Mouse (Mus musculus) midbrain, embryonic 11.5 days (tissue): ENCODE results near the gene Clcnkb. TPM values are rescaled to one million over a fixed set of nuclear protein-coding genes. Genes with fewer than 3 reads are reported as not detected.

ENCODE experiments used
- ATAC-seq: fragments of 200-750 bp; cut with Nextera tagmentation; 2 replicates; pipeline ENCODE4 v1.8.0; 2017; ENCODE audit warnings: moderate TSS enrichment, moderate library complexity; ENCODE audit not compliant: low FRiP score
- DNase-seq: peaks from one replicate; pipeline ENCODE4 v3.0.0; 2015; ENCODE audit warnings: low spot score; ENCODE audit errors: missing footprints
- H3K27ac ChIP-seq: fragments of 300-500 bp; sonication (generic); 2 replicates; pipeline ENCODE4 v1.5.1; 2014; ENCODE audit warnings: low read depth, low read length
- H3K27me3 ChIP-seq: fragments of 300-500 bp; sonication (generic); 2 replicates; pipeline ENCODE4 v1.6.1; 2014; ENCODE audit warnings: mild to moderate bottlenecking, low read length, moderate library complexity, mixed read lengths; ENCODE audit not compliant: control insufficient read depth, insufficient read depth
- H3K36me3 ChIP-seq: fragments of 300-500 bp; sonication (generic); 2 replicates; pipeline ENCODE4 v1.6.1; 2014; ENCODE audit warnings: mild to moderate bottlenecking, low read length, moderate library complexity, mixed read lengths; ENCODE audit not compliant: control insufficient read depth, insufficient read depth
- H3K4me1 ChIP-seq: fragments of 300-500 bp; sonication (generic); 2 replicates; pipeline ENCODE4 v1.6.1; 2014; ENCODE audit warnings: low read length; ENCODE audit not compliant: control insufficient read depth, insufficient read depth
- H3K4me2 ChIP-seq: fragments of 300-500 bp; sonication (generic); 2 replicates; pipeline ENCODE4 v1.6.1; 2014; ENCODE audit warnings: mild to moderate bottlenecking, moderate library complexity
- H3K4me3 ChIP-seq: fragments of 300-500 bp; sonication (generic); 2 replicates; pipeline ENCODE4 v1.5.1; 2014; ENCODE audit warnings: low read depth, low read length
- H3K9ac ChIP-seq: fragments of 300-500 bp; sonication (generic); 2 replicates; pipeline ENCODE4 v1.6.1; 2014; ENCODE audit warnings: low read length
- H3K9me3 ChIP-seq: fragments of 300-500 bp; sonication (generic); 2 replicates; pipeline ENCODE4 v1.6.1; 2016; ENCODE audit warnings: low read length; ENCODE audit not compliant: control insufficient read depth
- WGBS: fragments of 180-500 bp; shearing (Covaris S2); extraction: QIAGEN DNeasy Blood & Tissue Kit; methylation state at CpG from one replicate; pipeline ENCODE4 v1.1.7; 2014; 5-methylcytosine and 5-hydroxymethylcytosine counted together
- polyA plus RNA-seq: library from polyadenylated mRNA; unstranded; fragments of >200 nt; fragmentation: Nextera tagmentation; extraction: Ambion mirVana; gene quantifications from 2 replicates; pipeline ENCODE4 v1.2.1, GENCODE M21; 2014

The Clcnkb gene
- polyA plus RNA-seq: not detected in 2 replicates

DNA sequence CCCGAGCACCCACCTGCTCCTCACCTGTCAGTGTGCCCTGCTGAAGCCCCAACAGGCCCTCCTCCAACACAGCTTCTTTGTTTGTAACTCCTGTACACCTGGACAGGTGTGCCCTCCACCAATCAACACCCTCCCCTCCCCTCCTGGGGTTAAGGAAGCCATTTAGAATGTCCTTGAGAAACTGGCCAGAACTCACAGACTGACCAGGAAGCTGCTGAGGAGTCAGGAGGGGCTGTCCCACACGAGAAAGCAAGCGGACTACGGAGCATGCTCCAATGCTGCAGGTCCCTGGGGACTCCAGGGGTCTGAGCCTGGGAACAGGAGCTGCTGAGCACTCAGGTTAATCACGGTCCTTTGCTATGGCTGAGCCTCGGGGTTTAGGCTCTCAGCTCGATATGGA lies at the start of gene Clcnkb:
Clcnkb (minus strand) TSS at position 91 of the 400 bp plus-strand sequence.
- H3K9ac ChIP-seq: no peak within 1 kb of the TSS
- H3K4me3 ChIP-seq: no peak within 1 kb of the TSS
- no peaks in the 10 kb centered on the region for H3K36me3 ChIP-seq
- WGBS: 72% methylated on average over 7 of the region's 7 CpGs
- H3K27me3 ChIP-seq: no peaks in the 10 kb centered on the region
- ATAC-seq (no peak), DNase-seq (no peak)
- no peak within 1 kb of the TSS for H3K4me2 ChIP-seq
- H3K27ac ChIP-seq: no peak within 1 kb of the TSS
- no peaks in the 10 kb centered on the region for H3K9me3 ChIP-seq
- H3K4me1 ChIP-seq: no peaks in the 10 kb centered on the region

DNA sequence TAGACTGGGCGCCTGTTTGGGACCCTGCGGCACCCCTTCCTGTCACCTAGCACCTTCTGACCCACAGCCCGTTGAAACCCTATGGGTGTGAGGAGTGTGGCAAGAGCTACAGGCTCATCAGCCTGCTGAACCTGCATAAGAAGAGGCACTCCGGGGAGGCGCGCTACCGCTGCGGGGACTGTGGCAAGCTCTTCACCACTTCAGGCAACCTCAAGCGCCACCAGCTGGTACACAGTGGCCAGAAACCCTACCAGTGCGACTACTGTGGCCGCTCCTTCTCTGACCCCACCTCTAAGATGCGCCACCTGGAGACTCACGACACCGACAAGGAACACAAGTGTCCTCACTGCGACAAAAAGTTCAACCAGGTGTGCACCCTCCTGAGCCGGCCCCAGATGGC lies 48.9 kb upstream of the Clcnkb start:
- no peak overlapping the region for H3K9ac ChIP-seq
- H3K27ac ChIP-seq: no peak overlapping the region
- H3K9me3 ChIP-seq: no peaks in the 10 kb centered on the region
- no peak overlapping the region for H3K4me3 ChIP-seq
- no peaks in the 10 kb centered on the region for H3K27me3 ChIP-seq
- peaks cover 53% of the 10 kb centered on the region for H3K36me3 ChIP-seq
- WGBS: 77% methylated on average over 16 of the region's 16 CpGs
- peaks cover 6% of the 10 kb centered on the region for H3K4me1 ChIP-seq
- H3K4me2 ChIP-seq: no peak overlapping the region
- DNase-seq (no peak), ATAC-seq (no peak)

DNA sequence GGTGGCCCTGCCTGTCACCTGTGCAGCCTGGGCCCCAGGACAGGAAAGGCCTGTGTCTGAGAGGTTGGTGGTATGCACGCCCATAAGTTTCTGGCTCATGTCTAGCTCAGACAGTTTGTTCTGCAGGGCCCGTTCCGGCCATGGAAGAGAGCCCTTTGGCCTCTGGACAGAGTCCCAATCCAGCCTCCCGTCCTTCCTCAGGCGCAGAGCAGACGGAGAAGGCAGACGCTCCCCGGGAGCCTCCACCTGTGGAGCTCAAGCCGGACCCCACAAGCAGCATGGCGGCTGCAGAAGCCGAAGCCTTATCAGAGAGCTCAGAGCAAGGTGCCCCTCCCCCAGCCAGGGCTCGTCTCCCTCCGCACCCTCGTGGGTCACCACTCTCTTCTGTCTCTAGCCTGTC lies 47.7 kb upstream of the Clcnkb start:
- Histone ChIP-seq H3K9ac (no peak overlapping the region), H3K27ac (no peak overlapping the region), H3K4me2 (no peak overlapping the region), H3K36me3 (peaks cover 43% of the 10 kb centered on the region), H3K4me3 (no peak overlapping the region), H3K27me3 (no peaks in the 10 kb centered on the region), H3K9me3 (no peaks in the 10 kb centered on the region), H3K4me1 (peaks cover 10% of the 10 kb centered on the region)
- DNase-seq: no peak
- 88% methylated on average over 14 of the region's 14 CpGs for WGBS
- no peak for ATAC-seq

DNA sequence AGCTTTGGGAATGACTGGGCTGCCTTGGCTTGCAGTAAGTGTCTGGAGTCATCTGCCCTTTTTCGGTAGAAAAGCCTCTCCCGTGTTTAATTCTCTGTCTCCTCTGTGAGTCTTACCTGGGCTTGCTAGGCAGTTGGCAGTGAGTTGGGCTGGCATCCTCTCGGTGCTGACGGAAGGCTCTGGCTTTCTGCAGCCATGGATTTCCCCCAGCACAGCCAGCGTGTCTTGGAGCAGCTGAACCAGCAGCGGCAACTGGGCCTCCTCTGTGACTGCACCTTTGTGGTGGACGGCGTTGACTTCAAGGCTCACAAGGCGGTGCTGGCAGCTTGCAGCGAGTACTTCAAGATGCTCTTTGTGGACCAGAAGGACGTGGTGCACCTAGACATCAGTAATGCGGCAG lies 45.8 kb upstream of the Clcnkb start:
- H3K27ac ChIP-seq: no peak overlapping the region
- DNase-seq: no peak
- H3K4me3 ChIP-seq: no peak overlapping the region
- H3K9ac ChIP-seq: no peak overlapping the region
- no peaks in the 10 kb centered on the region for H3K9me3 ChIP-seq
- no peak for ATAC-seq
- no peaks in the 10 kb centered on the region for H3K27me3 ChIP-seq
- H3K4me2 ChIP-seq: no peak overlapping the region
- WGBS: 88% methylated on average over 12 of the region's 12 CpGs
- H3K36me3 ChIP-seq: peaks cover 33% of the 10 kb centered on the region
- peaks cover 16% of the 10 kb centered on the region for H3K4me1 ChIP-seq

DNA sequence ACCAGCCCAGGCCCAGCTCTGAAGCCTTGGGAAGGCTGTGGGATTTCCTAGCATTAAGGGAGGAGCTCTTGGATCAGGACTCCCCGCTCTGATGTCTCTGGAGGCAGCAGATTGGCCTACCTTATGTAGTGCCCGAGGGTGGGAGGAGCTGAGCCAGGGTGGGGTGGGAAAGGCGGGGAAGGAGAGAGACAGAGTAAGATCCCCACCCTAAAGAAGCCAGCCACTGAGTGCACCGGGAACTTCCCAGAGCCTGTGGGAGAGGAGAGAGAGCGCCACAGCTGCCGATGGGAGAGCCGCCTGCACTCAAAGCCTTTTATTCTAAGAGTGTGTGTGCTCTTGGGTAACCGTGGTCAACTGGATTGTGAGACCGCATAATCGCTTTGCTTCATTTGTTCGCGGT lies 45.3 kb upstream of the Clcnkb start:
- DNase-seq (no peak), ATAC-seq (peak; percentile 35; the same call in 1 of the 2 replicates)
- no peaks in the 10 kb centered on the region for H3K9me3 ChIP-seq
- H3K27me3 ChIP-seq: no peaks in the 10 kb centered on the region
- 47% methylated on average over 12 of the region's 12 CpGs for WGBS
- no peak overlapping the region for H3K4me2 ChIP-seq
- H3K4me3 ChIP-seq: no peak overlapping the region
- H3K27ac ChIP-seq: peak overlapping the region; percentile 54; the same call in 1 of the 2 replicates
- H3K4me1 ChIP-seq: peaks cover 16% of the 10 kb centered on the region
- H3K36me3 ChIP-seq: peaks cover 28% of the 10 kb centered on the region
- H3K9ac ChIP-seq: peak overlapping the region; percentile 16; the same call in 1 of the 2 replicates

DNA sequence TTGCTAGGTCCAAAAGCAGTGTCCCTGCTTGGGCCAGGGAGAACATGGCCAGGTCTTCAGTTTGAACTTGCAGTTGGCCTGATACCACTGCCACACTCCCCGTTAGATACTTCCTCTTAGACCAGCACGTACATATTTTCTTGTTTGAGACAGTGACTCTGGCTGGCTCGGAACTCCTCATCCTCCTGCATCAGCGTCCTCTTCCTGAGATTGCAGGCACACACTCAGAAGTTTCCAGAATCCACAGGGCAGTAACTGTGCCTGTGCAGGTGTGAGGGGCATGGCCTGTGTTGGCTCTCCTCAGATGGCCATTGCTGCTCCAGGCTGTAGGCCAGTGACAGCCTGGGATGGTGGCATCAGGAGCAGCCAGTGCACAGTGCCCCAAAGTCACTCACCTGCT lies 44.7 kb upstream of the Clcnkb start:
- H3K4me1 ChIP-seq: peaks cover 16% of the 10 kb centered on the region
- WGBS: 97% methylated on average over 4 of the region's 4 CpGs
- no peak overlapping the region for H3K4me3 ChIP-seq
- H3K36me3 ChIP-seq: peaks cover 23% of the 10 kb centered on the region
- no peaks in the 10 kb centered on the region for H3K27me3 ChIP-seq
- H3K27ac ChIP-seq: no peak overlapping the region
- ATAC-seq: no peak
- H3K9ac ChIP-seq: 0 out of 2 replicates have a peak overlapping the region, but pooled peaks have one; percentile 9
- no peak overlapping the region for H3K4me2 ChIP-seq
- H3K9me3 ChIP-seq: no peaks in the 10 kb centered on the region
- DNase-seq: no peak

DNA sequence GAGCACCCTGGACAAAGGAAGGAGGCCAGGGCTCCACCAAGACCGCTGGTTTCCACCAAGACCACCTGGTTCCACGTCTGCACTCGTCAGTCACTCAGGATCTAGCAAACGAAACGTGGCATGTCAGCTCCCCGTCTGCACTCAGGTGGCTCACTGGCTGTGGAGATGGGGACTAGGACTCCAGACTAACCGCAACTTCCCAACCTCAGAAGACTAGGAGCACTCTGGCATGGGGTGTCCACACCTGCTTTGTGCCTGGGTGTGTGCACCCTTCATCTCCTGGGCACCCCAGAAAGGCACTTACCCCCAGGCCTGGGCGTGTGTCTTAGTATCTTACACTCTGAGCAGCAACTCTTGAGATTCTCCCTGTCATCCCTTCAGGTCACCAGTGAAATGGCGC lies 44.0 kb upstream of the Clcnkb start:
- no peak overlapping the region for H3K9ac ChIP-seq
- no peak overlapping the region for H3K4me2 ChIP-seq
- no peak for ATAC-seq
- peaks cover 16% of the 10 kb centered on the region for H3K4me1 ChIP-seq
- no peaks in the 10 kb centered on the region for H3K27me3 ChIP-seq
- H3K4me3 ChIP-seq: no peak overlapping the region
- no peak overlapping the region for H3K27ac ChIP-seq
- DNase-seq: no peak
- H3K9me3 ChIP-seq: no peaks in the 10 kb centered on the region
- 90% methylated on average over 9 of the region's 9 CpGs for WGBS
- peaks cover 22% of the 10 kb centered on the region for H3K36me3 ChIP-seq

DNA sequence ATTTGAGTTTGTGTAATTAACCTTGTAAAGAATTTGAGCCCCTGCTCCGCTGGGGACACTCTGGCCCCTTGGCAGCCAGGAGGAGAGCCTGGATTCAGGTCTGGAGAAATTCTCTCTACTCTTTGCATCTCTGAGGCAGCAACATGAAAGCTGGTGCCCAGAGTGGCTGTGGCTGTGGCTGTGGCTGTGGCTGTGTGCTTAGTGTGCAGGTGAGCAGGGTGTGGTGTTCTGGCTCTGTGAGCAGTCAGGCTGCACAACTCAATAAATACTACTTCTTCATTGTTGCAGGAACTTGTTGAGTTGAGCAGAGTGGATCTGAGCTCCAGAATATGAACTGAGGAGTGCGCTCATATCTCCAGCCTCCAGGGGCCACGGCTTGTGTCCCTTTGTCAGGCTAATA lies 43.1 kb upstream of the Clcnkb start:
- ATAC-seq: no peak
- H3K27ac ChIP-seq: no peak overlapping the region
- WGBS: 74% methylated on average over 3 of the region's 3 CpGs

DNA sequence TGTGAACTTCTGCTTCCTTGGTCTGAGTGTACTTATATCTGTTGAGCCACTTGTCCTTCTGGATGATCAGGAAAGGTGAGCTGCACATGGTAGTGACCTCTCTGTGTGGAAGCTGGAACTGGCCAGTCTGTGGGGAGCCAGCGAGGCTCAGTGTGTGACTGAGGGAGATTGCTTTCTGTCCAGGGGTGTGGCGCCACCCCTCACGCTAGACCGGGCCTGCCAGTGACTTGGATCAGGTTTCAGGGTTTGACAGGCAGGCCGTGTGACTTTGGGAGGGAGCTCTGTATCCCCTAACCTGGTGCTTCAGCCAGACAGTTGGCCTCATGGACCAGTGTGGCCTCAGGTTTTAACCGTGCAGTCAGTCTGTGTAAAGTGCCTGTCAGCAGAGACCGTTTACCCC lies 42.4 kb upstream of the Clcnkb start:
- Histone ChIP-seq H3K27me3 (no peaks in the 10 kb centered on the region), H3K9ac (0 out of 2 replicates have a peak overlapping the region, but pooled peaks have one; percentile 5), H3K4me1 (peaks cover 16% of the 10 kb centered on the region), H3K9me3 (no peaks in the 10 kb centered on the region), H3K27ac (no peak overlapping the region; the same call in 1 of the 2 replicates), H3K36me3 (peaks cover 12% of the 10 kb centered on the region), H3K4me3 (no peak overlapping the region), H3K4me2 (no peak overlapping the region)
- 18% methylated on average over 7 of the region's 7 CpGs for WGBS
- ATAC-seq: peak; percentile 43; the same call in 1 of the 2 replicates
- no peak for DNase-seq

More for the DNA sequence above, 43.1 kb upstream of the Clcnkb start:
- Histone ChIP-seq H3K4me2 (no peak overlapping the region), H3K27me3 (no peaks in the 10 kb centered on the region), H3K4me3 (no peak overlapping the region), H3K9ac (no peak overlapping the region), H3K36me3 (peaks cover 15% of the 10 kb centered on the region), H3K9me3 (no peaks in the 10 kb centered on the region), H3K4me1 (peaks cover 16% of the 10 kb centered on the region)
- DNase-seq: no peak
